Mouse (Mus musculus): ENCODE results near the gene Shroom2.

DNA sequence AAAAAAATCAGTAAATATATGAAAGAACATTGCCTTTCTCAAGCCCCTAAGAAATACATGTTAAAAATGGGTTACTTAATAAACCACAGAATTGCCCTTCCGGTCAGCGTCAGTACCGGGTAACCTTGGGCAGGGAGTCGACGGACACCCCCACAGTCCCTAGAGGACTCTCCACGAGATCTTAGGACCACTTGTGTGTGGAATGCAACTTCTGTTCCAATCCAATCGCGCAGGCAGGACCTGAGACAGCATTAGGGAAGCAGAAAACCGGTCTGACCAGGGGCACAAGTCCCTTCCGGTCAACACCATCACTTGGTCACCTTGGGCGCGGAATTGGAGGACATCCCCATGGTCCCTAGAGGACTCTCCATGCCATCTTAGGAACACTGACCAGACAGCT lies 133.9 kb downstream of the Shroom2 start:
- TF ChIP-seq POLR2A (IDR thresholded peaks at IDR 0.05; ENCODE audit: control insufficient read depth, extremely low read depth, insufficient read depth, low read length, poor library complexity) (no peak), CTCF (IDR thresholded peaks at IDR 0.05; ENCODE audit: borderline replicate concordance, control insufficient read depth, extremely low read depth, insufficient read depth, low read length, poor library complexity) (no peak)
